Mouse (Mus musculus) ES-Bruce4 (cell line): ENCODE results near the gene Hivep2.

Experiments
- CTCF ChIP-seq: IDR thresholded peaks from one replicate; pipeline ENCODE4 v1.8.1; 2011; ENCODE audit warnings: low read depth, low read length
- POLR2A ChIP-seq: IDR thresholded peaks from one replicate; pipeline ENCODE4 v1.8.1; 2011; ENCODE audit warnings: low read length; ENCODE audit not compliant: insufficient read depth

GRCm38 (mm10) chr10:14080830-14081229 is 115.0 kb downstream of the Hivep2 start:
- no peak for TF ChIP-seq POLR2A
- TF ChIP-seq CTCF = no peak
